8 mouse cellular contexts compared by ENCODE assay signal in the genomic region with DNA sequence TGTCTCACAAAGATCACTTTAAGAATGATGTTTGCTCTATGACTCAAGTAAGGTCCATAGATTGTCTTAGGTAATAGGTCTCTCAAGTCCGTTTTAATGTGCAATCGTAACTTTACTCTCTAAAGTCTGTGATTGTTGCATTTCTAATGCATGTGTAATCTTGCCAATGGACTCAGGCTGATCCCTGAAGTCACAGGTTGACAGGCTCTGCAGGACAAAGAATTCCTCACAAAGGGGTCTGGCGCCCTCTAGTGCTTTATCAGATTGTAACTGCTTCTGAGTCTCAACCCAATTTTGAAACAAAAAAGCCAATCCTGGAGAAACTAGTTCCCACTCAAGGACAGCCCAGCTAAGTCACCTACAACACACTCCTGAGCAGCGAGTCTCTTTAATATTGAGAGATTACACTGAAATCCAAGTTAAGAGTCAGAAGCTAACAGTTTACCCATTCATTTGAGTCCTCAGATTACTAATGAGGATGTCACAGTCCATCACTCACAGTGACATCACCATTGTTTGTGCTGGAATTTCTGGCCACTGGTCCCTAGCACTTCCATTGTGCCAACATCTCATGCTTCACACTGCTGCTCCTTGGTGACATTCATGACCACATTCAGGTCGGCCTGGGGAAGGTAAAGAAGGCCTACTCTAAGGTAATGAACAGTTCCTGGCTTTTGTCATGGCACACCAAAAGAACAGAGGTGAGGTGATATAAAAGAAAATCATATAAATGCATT. TPM values are rescaled to one million over a fixed set of nuclear protein-coding genes. Genes with fewer than 3 reads are reported as not detected.
A peak's percentile ranks its signal among the peaks of the same experiment; 100 is the strongest.
DNase-seq lines count a peak whose midpoint lies in the region; ATAC-seq and TF ChIP-seq lines count a peak whose summit lies in the region.

No protein-coding gene starts in this region.

- no peaks in the 10 kb centered on the region for H3K9me3 ChIP-seq in ES-Bruce4 (replicated peaks; ENCODE audit: control insufficient read depth, insufficient read depth, low read length, poor library complexity, severe bottlenecking)
- no peaks in the 10 kb centered on the region for H3K9me3 ChIP-seq in embryonic facial prominence, embryonic 11.5 days (replicated peaks; ENCODE audit: control insufficient read depth, low read length)
- no peaks in the 10 kb centered on the region for H3K9me3 ChIP-seq in heart, embryonic 10.5 days

- WGBS in embryonic facial prominence, embryonic 11.5 days = 13% methylated on average over 5 of the region's 5 CpGs
- WGBS in heart, embryonic 10.5 days = 24% methylated on average over 5 of the region's 5 CpGs
- WGBS in lung, adult 2 months = 15% methylated on average over 5 of the region's 5 CpGs

- no peak for TF ChIP-seq POLR2A in ES-Bruce4 (IDR thresholded peaks at IDR 0.05; ENCODE audit: insufficient read depth, low read length)
- no peak for TF ChIP-seq POLR2A in lung, adult 2 months (IDR thresholded peaks at IDR 0.05; ENCODE audit: borderline replicate concordance, extremely low read depth, low read depth, low read length)

- H3K9ac ChIP-seq in ES-Bruce4 (ENCODE audit: low read depth, poor library complexity, severe bottlenecking) = no peak overlapping the region
- H3K9ac ChIP-seq in embryonic facial prominence, embryonic 11.5 days (replicated peaks; ENCODE audit: low read length) = no peak overlapping the region

- H3K27me3 ChIP-seq in ES-Bruce4 (ENCODE audit: control insufficient read depth, insufficient read depth, low read length, poor library complexity, severe bottlenecking) = no peaks in the 10 kb centered on the region
- H3K27me3 ChIP-seq in embryonic facial prominence, embryonic 11.5 days (ENCODE audit: control insufficient read depth, insufficient read depth, low read length) = no peaks in the 10 kb centered on the region
- H3K27me3 ChIP-seq in heart, embryonic 10.5 days (ENCODE audit: insufficient read depth, poor library complexity, severe bottlenecking) = no peaks in the 10 kb centered on the region

- no peak overlapping the region for H3K4me3 ChIP-seq in ES-Bruce4 (ENCODE audit: low read depth, low read length)
- no peak overlapping the region for H3K4me3 ChIP-seq in embryonic facial prominence, embryonic 11.5 days (ENCODE audit: low read depth, low read length)
- no peak overlapping the region for H3K4me3 ChIP-seq in heart, embryonic 10.5 days
- H3K4me3 ChIP-seq in lung, adult 2 months (replicated peaks; ENCODE audit: extremely low read depth, low read depth, low read length) = no peak overlapping the region

- peak; percentile 60 for TF ChIP-seq CTCF in ES-Bruce4 (IDR thresholded peaks at IDR 0.05; ENCODE audit: low read depth, low read length)
- TF ChIP-seq CTCF in lung, adult 2 months (IDR thresholded peaks at IDR 0.05; ENCODE audit: insufficient read depth, low read length) = peak; percentile 60

- no peak for TF ChIP-seq EP300 in ES-Bruce4 (IDR thresholded peaks at IDR 0.05; ENCODE audit: insufficient read depth, low read depth, low read length)

- ATAC-seq in embryonic facial prominence, embryonic 11.5 days (replicated peaks; ENCODE audit: insufficient number of reproducible peaks, low FRiP score, low TSS enrichment, low read depth) = no peak; the same call in 1 of the 2 replicates
- ATAC-seq in neutrophil, adult 5-6 weeks (ENCODE audit: extremely low read depth, insufficient number of reproducible peaks, low FRiP score, poor library complexity, severe bottlenecking) = peak; percentile 61

- H3K4me1 ChIP-seq in ES-Bruce4 (ENCODE audit: control insufficient read depth, insufficient read depth, low read length) = no peaks in the 10 kb centered on the region
- H3K4me1 ChIP-seq in embryonic facial prominence, embryonic 11.5 days (ENCODE audit: control insufficient read depth, insufficient read depth, low read length) = no peaks in the 10 kb centered on the region; the same call in none of the 2 replicates
- peaks cover 7% of the 10 kb centered on the region; the same call in 1 of the 2 replicates for H3K4me1 ChIP-seq in heart, embryonic 10.5 days
- H3K4me1 ChIP-seq in lung, adult 2 months (ENCODE audit: control insufficient read depth, insufficient read depth, low read length) = no peaks in the 10 kb centered on the region

- H3K4me2 ChIP-seq in embryonic facial prominence, embryonic 11.5 days (ENCODE audit: low read depth, low read length) = no peak overlapping the region

- peak; percentile 63 for DNase-seq in adrenal gland, postnatal 25 days
- DNase-seq in embryonic facial prominence, embryonic 11.5 days (ENCODE audit: low spot score) = peak; percentile 92
- peak; percentile 85 for DNase-seq in heart, embryonic 10.5 days (ENCODE audit: low spot score)
- peak; percentile 86 for DNase-seq in kidney, postnatal 10 days
- peak; percentile 41 for DNase-seq in lung, adult 2 months
- DNase-seq in thymus, postnatal 36 days = peak; percentile 12 to 27

- no peak overlapping the region for H3K27ac ChIP-seq in ES-Bruce4 (ENCODE audit: insufficient read depth, low read length)
- no peak overlapping the region for H3K27ac ChIP-seq in embryonic facial prominence, embryonic 11.5 days (replicated peaks; ENCODE audit: low read depth, low read length)
- H3K27ac ChIP-seq in heart, embryonic 10.5 days = no peak overlapping the region

- H3K36me3 ChIP-seq in ES-Bruce4 (ENCODE audit: control insufficient read depth, insufficient read depth, low read length, poor library complexity, severe bottlenecking) = no peaks in the 10 kb centered on the region
- H3K36me3 ChIP-seq in embryonic facial prominence, embryonic 11.5 days (replicated peaks; ENCODE audit: control insufficient read depth, insufficient read depth, low read depth, low read length) = no peaks in the 10 kb centered on the region
- no peaks in the 10 kb centered on the region for H3K36me3 ChIP-seq in heart, embryonic 10.5 days

RNA-seq across cellular contexts. Expression of gene Rbm43, which starts 19.9 kb away (rescaled TPM):
- polyA plus RNA-seq in ES-Bruce4 (2011; ENCODE audit: insufficient read depth, insufficient read length, low read depth, missing spikeins) = 4.3 and 4.8 TPM in 2 replicates
- total RNA-seq in adrenal gland, postnatal 25 days (2021) = 16.8 and 18.0 TPM in 2 replicates
- 12.9 and 13.5 TPM in 2 replicates for polyA plus RNA-seq in embryonic facial prominence, embryonic 11.5 days (2014; fragmentation: Nextera tagmentation; extraction: Ambion mirVana)
- 10.4 and 10.7 TPM in 2 replicates for polyA plus RNA-seq in heart, embryonic 10.5 days (2016; fragmentation: Nextera tagmentation; extraction: Ambion mirVana)
- 10.6 and 12.2 TPM in 2 replicates for polyA plus RNA-seq in lung, adult 2 months (2012; rRNA removed)
- 34.3 and 40.2 TPM in 2 replicates for total RNA-seq in neutrophil, adult 5-6 weeks (2017)

RNA-seq across cellular contexts. Expression of gene Nmi, which starts 58.2 kb away (rescaled TPM):
- polyA plus RNA-seq in ES-Bruce4 (2011; ENCODE audit: insufficient read depth, insufficient read length, low read depth, missing spikeins) = 3.6 and 4.5 TPM in 2 replicates
- 8.8 and 15.1 TPM in 2 replicates for total RNA-seq in adrenal gland, postnatal 25 days (2021)
- 11.5 and 11.7 TPM in 2 replicates for polyA plus RNA-seq in embryonic facial prominence, embryonic 11.5 days (2014; fragmentation: Nextera tagmentation; extraction: Ambion mirVana)
- polyA plus RNA-seq in heart, embryonic 10.5 days (2016; fragmentation: Nextera tagmentation; extraction: Ambion mirVana) = 6.5 and 8.0 TPM in 2 replicates
- polyA plus RNA-seq in lung, adult 2 months (2012; rRNA removed) = 4.0 and 8.0 TPM in 2 replicates
- 89.3 and 93.8 TPM in 2 replicates for total RNA-seq in neutrophil, adult 5-6 weeks (2017)

Comparison
In these comparisons a context has a peak if more than half of its experiments do, and no peak if none do; other contexts are left out.
1. DNase-seq: peak in every context shown above with its lines; median percentile 92 in embryonic facial prominence, embryonic 11.5 days; 86 in kidney, postnatal 10 days; 85 in heart, embryonic 10.5 days; 63 in adrenal gland, postnatal 25 days; 41 in lung, adult 2 months; 20 in thymus, postnatal 36 days.